Mouse (Mus musculus) stomach, postnatal 0 days (tissue): ENCODE measurements at regions not wholly inside any gene's neighbourhood (a gene's known extent, or its start where the extent isn't known, plus 50 kb on each side); places are given as distances from the start of the nearest gene placed in this dataset.

Source experiments
- CTCF ChIP-seq: IDR thresholded peaks from 2 replicates; pipeline ENCODE4 v1.5.1; 2016; ENCODE audit warnings: antibody characterized with exemption, low read depth, mild to moderate bottlenecking, moderate library complexity
- EP300 ChIP-seq: optimal IDR thresholded peaks from 2 replicates; pipeline ENCODE3; 2016; ENCODE audit warnings: antibody characterized with exemption

GRCm38 (mm10) chr2:128331275-128331674 lies 205.4 kb downstream of the Bcl2l11 start:
- TF ChIP-seq EP300 (no peak), CTCF (no peak)
